Mouse (Mus musculus) CD8-positive naive resting alpha-beta T cell, adult 2 months (primary cell): ENCODE results near the gene C2cd2.
"Not testable (repeated sequence)": the region's sequence is repeated elsewhere in the genome, so short reads cannot be mapped to it uniquely, and the experiment has no call there.

Experiments used
- DNase-seq, 2 experiments: peaks; one replicate each; pipeline ENCODE4 v3.0.0; 2022; ENCODE audit warnings: low read depth in 2 of 2, low spot score in 2 of 2

C2cd2 gene

DNA sequence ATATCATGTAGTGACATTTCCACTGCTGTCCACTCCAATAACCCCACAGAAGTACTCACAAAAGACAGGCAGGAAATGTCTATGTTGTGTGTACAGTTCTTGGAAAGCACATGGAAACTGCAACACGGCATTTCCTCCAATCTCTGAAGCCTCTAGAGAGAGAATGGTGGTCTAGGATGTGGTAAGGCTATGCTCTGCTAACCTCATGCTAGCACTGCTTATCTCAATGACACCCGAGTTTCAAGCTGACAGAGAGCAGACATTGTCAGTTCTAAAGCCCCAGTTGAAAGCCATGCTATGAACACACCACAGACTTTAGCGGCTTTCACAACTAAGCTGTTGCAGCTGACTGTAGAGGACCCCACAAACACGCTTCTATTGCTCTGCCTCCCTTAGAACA, 13.6 kb downstream of the C2cd2 start:
- DNase-seq, result no peak

GRCm38 (mm10) chr16:97946993-97947392, 15.4 kb downstream of the C2cd2 start:
- DNase-seq, result not testable (repeated sequence)

GRCm38 (mm10) chr16:97941844-97942243, 20.6 kb downstream of the C2cd2 start:
- no peak for DNase-seq

DNA sequence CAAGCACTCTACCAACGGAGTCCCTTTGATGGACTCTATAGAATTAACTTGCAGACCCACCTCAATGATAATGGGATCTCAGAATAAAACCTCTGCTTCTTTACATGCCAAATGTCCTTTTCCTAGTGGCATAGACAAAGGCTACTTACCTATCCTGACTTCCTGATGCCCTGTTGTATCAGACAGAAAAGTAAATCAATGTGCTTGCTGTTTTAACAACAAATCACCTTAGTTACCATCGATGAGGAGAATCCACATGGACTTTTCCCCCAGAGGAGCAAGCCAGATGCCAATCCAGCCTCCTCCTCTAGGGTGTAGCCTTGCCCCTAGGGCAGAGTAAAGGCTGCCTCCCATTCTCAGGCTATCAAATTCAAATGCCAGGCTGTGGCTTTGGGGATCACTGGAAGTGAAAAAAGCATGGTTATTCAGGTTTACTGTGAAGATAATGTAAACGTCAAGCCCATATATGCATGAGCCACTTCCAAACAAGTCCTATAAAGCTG, 21.9 kb downstream of the C2cd2 start:
- DNase-seq, result no peak

- DNase-seq, result no peak
Measured at GRCm38 (mm10) chr16:97935815-97936214, 26.6 kb downstream of the C2cd2 start.

DNA sequence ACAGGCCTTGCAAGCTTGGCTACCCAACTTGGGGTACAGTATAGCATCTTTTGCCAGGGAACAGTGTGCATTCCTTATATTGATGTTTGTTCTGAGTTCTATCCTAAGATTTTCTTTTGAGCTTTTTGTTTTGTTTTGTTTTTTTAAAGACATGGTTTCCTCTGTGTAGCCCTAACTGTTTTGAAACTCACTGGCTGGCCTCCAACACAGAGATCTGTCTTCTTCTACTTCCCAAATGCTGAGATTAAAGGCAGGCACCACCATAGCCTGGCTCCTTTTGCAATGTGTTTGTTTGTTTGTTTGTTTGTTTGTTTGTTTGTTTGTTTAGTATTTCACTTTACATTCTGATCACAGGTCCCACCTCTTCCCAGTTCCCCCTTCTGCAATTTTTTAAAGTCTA, 32.2 kb downstream of the C2cd2 start:
- DNase-seq, result no peak

DNA sequence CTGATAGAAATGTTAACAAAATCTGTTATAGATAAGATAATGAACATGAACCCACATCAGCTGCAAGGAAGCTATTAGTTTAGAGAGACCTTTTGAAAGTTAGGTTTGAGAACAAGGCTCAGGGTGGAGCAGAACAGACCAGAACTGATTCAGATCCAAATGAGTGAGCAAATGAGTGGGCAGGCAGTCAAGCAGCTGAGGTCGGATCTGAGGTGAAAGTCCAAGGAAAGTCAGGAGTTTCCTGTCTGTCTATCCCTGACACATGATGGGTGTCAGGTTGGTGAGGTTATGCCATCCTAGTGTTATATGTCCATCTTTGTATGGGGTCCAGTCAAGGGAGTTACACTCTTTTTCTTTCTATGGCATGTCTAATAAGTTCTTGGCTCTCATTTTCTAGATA, 32.9 kb downstream of the C2cd2 start:
- no peak for DNase-seq

- DNase-seq, result no peak
Measured at GRCm38 (mm10) chr16:97927331-97927938, 35.0 kb downstream of the C2cd2 start.

DNA sequence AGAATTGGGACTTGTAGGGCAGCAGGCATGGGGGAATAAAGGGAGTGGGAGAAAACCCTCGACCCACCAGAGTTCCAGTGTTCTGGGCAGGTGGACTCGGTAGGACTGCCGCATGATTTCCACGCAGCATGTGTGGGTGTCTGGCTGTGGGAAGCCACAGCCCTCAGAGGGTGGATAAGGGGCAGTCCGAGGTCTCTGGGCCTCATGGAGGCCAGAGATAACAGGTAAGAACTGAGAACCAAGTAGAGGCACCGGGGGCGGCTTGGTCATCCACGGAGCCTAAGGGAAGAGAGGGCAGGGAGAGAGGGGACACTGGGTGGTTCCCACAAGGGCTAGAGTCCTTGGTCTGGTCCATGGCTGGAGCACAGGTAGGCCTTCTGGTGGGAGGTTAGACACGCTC, 36.0 kb downstream of the C2cd2 start:
- no peak for DNase-seq

DNA sequence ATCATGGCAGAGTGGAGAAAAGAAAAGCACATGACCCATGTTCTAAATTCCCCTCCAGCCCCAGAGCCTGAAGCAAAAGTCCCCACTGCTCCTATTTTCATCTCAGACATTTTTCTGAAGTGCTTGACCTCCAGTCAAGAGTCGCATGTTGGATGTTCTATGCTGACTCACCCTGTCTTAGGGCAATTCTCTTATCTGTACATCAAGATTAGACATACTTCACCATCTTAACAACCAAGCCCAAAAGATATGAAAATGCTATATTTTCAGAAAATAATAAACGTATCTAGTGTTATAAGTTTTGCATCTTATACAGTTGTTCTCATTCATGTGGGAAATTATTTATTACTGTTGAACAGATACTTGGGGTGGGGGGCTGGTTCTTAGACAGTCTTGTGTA, 36.6 kb downstream of the C2cd2 start:
- no peak for DNase-seq

DNA sequence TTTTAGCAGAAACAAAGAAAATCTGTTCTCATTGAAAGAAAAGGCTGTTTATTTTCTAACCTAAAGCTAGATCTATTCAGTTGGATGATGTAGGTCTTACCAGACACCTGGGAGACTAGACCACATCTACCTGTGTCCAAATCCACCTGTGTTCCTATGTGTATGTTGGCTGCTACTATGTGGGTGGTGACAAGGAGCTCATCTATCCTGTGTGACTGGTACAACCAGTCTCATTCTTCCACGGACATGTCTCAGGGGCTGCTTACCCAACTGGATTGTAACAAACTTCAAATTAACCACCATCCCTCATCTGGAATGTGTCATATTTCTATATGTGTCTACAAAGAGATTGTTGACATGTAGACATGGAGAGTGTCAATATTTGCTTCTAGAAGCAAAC, 38.7 kb downstream of the C2cd2 start:
- DNase-seq, result no peak

GRCm38 (mm10) chr16:97922779-97923126, 39.6 kb downstream of the C2cd2 start:
- DNase-seq, result no peak

- peak; percentile 48 to 53 for DNase-seq
Measured at GRCm38 (mm10) chr16:97921961-97922778, 40.2 kb downstream of the C2cd2 start.

DNA sequence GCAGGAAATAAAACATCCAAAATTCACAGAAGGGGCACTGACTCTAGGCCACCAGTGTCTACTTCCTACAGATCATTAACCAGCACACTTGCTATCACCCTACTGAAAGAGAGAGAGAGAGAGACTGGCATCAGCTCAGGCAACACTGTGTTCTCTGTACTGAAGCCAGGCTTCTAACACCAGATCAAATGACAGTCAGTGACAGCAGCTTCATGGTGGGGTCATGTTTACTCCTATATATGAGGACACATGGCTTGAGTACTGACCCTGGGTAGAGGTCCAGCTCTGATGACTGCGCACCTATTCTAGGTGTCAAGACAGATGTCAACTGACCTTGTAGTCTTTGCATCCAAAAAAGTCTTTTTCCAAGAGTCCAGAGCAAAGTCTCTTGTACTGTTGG, 41.8 kb downstream of the C2cd2 start:
- DNase-seq, result no peak

DNA sequence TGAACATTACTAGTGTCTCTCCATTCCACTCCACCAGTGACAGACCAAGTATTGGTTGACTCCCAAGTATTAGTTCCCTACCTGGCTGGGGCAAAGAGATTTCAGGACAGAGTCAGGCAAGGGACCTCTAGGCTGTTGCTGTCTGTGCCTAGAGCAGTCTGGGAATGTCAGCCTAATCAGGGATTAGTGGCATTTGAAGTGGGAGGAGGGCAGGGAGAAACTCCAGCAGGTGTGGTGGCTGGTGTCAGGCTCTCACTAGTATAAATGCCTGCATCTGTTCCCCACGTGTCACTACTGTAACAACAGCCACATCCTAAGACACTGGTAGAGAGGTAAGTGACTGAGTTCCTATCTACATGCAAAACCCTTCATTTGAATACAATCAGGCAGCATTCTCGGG, 42.6 kb downstream of the C2cd2 start:
- no peak for DNase-seq

DNA sequence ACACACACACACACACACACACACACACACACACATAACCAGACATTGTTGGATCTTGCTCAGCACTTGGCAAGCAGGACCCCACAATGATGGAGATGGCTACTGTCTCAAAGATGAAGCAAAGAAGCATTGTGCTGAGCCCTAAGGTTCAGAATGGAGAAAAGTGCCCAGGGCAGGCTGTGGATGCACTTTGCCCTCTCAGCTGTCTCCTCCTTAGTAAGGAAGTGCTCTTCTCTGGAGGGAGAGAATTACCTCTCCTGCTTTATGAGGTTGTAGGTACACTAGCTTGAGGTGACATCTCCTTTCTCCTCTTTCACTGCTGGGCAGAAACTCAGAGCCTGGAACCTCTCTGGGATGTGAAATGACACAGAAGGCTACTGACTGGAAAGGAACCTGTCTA, 49.5 kb downstream of the C2cd2 start:
- no peak for DNase-seq

- no peak for DNase-seq
Measured at GRCm38 (mm10) chr16:97909356-97909755, 53.0 kb downstream of the C2cd2 start.

GRCm38 (mm10) chr16:97907496-97907895, 54.9 kb downstream of the C2cd2 start:
- no peak for DNase-seq

GRCm38 (mm10) chr16:97906337-97906736, 56.1 kb downstream of the C2cd2 start:
- DNase-seq, result no peak

- no peak for DNase-seq
Measured at GRCm38 (mm10) chr16:97905449-97905991, 56.9 kb downstream of the C2cd2 start.

DNA sequence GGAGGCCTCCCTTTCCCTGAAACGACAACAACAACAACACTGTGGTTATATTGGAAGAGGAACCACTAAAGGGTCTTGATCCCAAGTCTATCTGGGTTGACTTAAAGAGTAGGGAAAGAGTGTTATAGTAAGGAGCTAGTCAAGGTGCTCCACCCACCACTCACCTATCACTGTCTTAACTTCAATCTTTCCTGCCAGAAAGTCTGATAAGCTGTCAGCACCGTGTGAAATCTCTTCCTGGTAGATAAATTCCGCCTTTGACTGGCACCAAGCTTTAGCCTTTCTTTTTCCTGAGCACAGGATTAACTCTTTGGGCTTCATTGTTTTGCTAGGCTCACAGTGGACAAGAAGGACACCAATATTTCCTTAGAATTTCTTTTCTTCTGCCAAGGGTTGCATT, 58.4 kb downstream of the C2cd2 start:
- DNase-seq, result no peak

- DNase-seq, result no peak
Measured at GRCm38 (mm10) chr16:97897346-97898024, 64.9 kb downstream of the C2cd2 start.
